Mouse (Mus musculus) brain, embryonic 14.5 days (tissue): ENCODE measurements around the gene Htatip2.

Experiments
- CTCF ChIP-seq: fragments of 200-500 bp; IDR thresholded peaks from 2 replicates; pipeline ENCODE4 v1.5.1; 2012; ENCODE audit warnings: inconsistent platforms, mild to moderate bottlenecking, moderate library complexity, borderline replicate concordance; ENCODE audit not compliant: insufficient read depth, insufficient read length; ENCODE audit errors: extremely low read depth
- POLR2A ChIP-seq: fragments of 200-500 bp; IDR thresholded peaks from 2 replicates; pipeline ENCODE4 v1.6.1; 2012; ENCODE audit warnings: mild to moderate bottlenecking, inconsistent platforms, borderline replicate concordance; ENCODE audit not compliant: poor library complexity, insufficient read depth, insufficient read length, severe bottlenecking; ENCODE audit errors: extremely low read depth

DNA sequence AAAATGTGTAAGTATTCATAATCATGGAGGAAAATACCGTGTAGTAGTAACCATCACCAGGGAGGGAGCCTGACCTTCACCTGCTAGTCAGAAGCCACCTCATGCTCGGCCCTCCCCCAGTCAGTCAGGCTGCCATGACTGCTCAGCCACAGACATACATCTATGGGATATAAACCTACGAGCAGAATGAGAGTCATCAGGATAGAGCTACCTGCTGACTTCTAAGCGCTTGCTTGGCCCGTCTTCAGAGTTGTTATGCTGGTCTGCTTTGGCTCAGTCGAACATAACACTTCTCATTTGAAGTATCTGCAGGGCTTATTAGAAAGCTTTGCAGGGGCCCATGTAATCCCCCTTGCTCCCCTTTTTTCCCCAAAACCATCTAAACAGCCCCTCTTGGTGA is 44.6 kb downstream of the Htatip2 start:
- TF ChIP-seq POLR2A (no peak), CTCF (no peak)
